Mouse (Mus musculus): ENCODE results near the gene Ptprq. TPM values are rescaled to one million over a fixed set of nuclear protein-coding genes. Genes with fewer than 3 reads are reported as not detected.

The Ptprq gene
- polyA plus RNA-seq, 1 experiment = not detected

DNA sequence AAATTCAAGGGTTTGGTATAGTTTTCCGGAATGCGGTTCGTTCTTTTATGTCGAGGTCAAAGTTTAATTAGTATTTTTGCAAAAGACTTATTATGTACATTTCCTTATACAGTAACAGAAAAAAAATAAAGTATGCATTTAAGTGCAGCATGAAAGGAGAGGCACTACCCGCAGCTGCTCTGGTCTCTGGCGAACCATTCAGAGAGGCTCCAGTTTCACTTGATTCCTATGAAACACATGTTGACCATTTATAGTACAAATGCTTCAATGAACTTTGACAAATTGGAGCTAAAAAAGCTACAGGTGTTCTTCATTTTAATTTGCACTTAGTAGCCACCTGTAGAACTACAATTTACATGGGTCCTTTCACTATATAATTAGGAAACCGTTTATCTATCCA is 205.1 kb downstream of the Ptprq start:
- Histone ChIP-seq H3K27me3 (ENCODE audit: control insufficient read depth) (no peaks in the 10 kb centered on the region), H3K36me3 (ENCODE audit: control insufficient read depth) (no peaks in the 10 kb centered on the region), H3K4me3 (replicated peaks) (no peak overlapping the region), H3K9me3 (ENCODE audit: control insufficient read depth, low read length) (peaks cover 4% of the 10 kb centered on the region; the same call in 1 of the 2 replicates), H3K4me1 (ENCODE audit: control insufficient read depth) (no peaks in the 10 kb centered on the region)
- no peak for TF ChIP-seq GATA1 (IDR thresholded peaks at IDR 0.05; ENCODE audit: low read length)
- TF ChIP-seq TAL1 (IDR thresholded peaks at IDR 0.05; ENCODE audit: low read length) = no peak

DNA sequence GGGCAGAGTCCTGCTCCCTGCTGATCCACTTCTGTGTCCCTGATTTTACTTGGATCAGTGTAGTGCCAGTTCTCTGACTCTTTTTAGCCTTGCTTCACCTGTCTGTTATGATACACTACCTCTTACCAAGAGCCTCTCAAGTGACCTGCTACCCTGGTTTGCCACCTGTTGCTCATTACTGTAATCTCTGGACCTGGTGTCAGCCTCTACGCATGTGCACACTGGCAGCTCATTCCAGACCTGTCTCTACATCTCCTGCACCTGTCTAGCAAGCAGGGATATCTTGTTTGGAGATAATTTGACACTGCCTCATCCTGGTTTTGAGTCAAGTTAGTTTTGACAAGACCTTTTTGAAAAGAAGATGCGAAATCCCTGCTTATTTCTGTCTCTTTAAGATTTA is 213.5 kb downstream of the Ptprq start:
- no peaks in the 10 kb centered on the region for H3K36me3 ChIP-seq (ENCODE audit: control insufficient read depth)
- no peaks in the 10 kb centered on the region for H3K27me3 ChIP-seq (ENCODE audit: control insufficient read depth)
- no peak overlapping the region for H3K4me3 ChIP-seq (replicated peaks)
- no peaks in the 10 kb centered on the region for H3K9me3 ChIP-seq (ENCODE audit: control insufficient read depth, low read length)
- TF ChIP-seq GATA1 (IDR thresholded peaks at IDR 0.05; ENCODE audit: low read length) = no peak
- no peak for TF ChIP-seq TAL1 (IDR thresholded peaks at IDR 0.05; ENCODE audit: low read length)
- H3K4me1 ChIP-seq (ENCODE audit: control insufficient read depth) = no peaks in the 10 kb centered on the region

DNA sequence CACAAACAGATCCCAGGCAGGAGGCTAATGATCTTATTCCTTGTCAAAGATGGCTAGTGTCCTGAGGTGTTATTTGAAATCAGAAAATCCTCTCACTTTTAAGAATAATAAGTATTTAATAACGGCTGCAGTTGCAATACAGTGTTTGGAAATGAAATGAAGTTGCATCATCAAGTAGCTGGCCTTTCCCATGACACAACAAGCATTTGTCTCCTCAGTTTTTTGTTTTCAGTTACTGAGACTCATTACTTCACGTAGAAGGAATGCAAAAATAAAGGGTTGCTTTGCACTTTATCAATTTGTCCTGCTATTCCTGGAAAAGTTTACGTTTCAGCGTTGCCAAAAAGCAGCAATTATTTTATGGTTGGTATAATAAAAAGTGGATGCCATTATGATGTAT is 216.4 kb downstream of the Ptprq start:
- Histone ChIP-seq H3K27me3 (ENCODE audit: control insufficient read depth) (no peaks in the 10 kb centered on the region), H3K4me1 (ENCODE audit: control insufficient read depth) (no peaks in the 10 kb centered on the region), H3K9me3 (ENCODE audit: control insufficient read depth, low read length) (no peaks in the 10 kb centered on the region; the same call in 1 of the 2 replicates), H3K36me3 (ENCODE audit: control insufficient read depth) (no peaks in the 10 kb centered on the region), H3K4me3 (replicated peaks) (no peak overlapping the region)
- TF ChIP-seq GATA1 (IDR thresholded peaks at IDR 0.05; ENCODE audit: low read length) (no peak), TAL1 (IDR thresholded peaks at IDR 0.05; ENCODE audit: low read length) (no peak)

DNA sequence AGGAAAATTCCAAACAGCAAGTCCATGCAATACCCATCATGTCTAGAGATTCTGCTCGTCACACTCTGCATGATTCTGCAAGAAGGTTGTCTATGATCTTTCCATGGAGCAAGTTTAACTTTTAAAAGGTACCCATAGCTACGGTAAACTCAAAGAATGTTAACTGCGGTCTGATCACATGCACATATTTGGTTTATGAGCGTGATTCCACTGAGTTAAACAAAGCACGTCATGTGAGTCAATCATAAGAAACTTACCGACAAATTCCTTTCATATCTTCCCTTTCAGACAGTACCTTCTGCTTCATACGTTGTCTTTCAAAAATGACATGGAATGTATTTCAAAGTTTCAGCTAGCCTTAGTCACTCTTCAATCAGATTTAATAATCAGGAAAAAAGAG is 217.7 kb downstream of the Ptprq start:
- H3K4me1 ChIP-seq (ENCODE audit: control insufficient read depth) = no peaks in the 10 kb centered on the region
- TF ChIP-seq GATA1 (IDR thresholded peaks at IDR 0.05; ENCODE audit: low read length) (no peak), TAL1 (IDR thresholded peaks at IDR 0.05; ENCODE audit: low read length) (no peak)
- no peaks in the 10 kb centered on the region for H3K27me3 ChIP-seq (ENCODE audit: control insufficient read depth)
- H3K4me3 ChIP-seq (replicated peaks) = no peak overlapping the region
- H3K9me3 ChIP-seq (ENCODE audit: control insufficient read depth, low read length) = no peaks in the 10 kb centered on the region; the same call in 1 of the 2 replicates
- H3K36me3 ChIP-seq (ENCODE audit: control insufficient read depth) = no peaks in the 10 kb centered on the region

GRCm38 (mm10) chr10:107499656-107500055 is 220.2 kb downstream of the Ptprq start:
- H3K36me3 ChIP-seq (ENCODE audit: control insufficient read depth) = no peaks in the 10 kb centered on the region
- no peaks in the 10 kb centered on the region for H3K4me1 ChIP-seq (ENCODE audit: control insufficient read depth)
- H3K9me3 ChIP-seq (ENCODE audit: control insufficient read depth, low read length) = no peaks in the 10 kb centered on the region; the same call in 1 of the 2 replicates
- no peak overlapping the region for H3K4me3 ChIP-seq (replicated peaks)
- H3K27me3 ChIP-seq (ENCODE audit: control insufficient read depth) = no peaks in the 10 kb centered on the region
- TF ChIP-seq TAL1 (IDR thresholded peaks at IDR 0.05; ENCODE audit: low read length) = no peak
- TF ChIP-seq GATA1 (IDR thresholded peaks at IDR 0.05; ENCODE audit: low read length) = no peak

DNA sequence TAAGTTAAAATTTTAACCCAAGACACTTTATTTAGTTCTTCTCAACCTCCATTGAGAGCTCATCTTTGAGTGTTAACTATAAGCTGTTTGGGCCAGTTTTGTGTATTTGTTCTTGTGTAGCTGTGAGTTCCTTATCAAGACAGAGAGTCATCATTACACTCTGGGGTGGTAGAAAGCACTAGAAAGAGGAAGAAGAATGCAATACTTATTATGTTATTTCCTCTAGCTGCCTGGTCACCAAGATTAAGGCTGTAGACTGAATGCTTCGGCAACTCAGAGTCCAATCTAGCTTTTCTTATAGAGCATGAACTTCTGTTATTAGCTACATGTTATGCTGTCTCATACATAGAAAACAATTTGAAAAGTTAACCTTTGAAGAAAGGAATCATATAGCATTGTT is 223.4 kb downstream of the Ptprq start:
- TF ChIP-seq GATA1 (IDR thresholded peaks at IDR 0.05; ENCODE audit: low read length) = no peak
- no peak for TF ChIP-seq TAL1 (IDR thresholded peaks at IDR 0.05; ENCODE audit: low read length)
- peaks cover 4% of the 10 kb centered on the region; the same call in 1 of the 2 replicates for H3K9me3 ChIP-seq (ENCODE audit: control insufficient read depth, low read length)

DNA sequence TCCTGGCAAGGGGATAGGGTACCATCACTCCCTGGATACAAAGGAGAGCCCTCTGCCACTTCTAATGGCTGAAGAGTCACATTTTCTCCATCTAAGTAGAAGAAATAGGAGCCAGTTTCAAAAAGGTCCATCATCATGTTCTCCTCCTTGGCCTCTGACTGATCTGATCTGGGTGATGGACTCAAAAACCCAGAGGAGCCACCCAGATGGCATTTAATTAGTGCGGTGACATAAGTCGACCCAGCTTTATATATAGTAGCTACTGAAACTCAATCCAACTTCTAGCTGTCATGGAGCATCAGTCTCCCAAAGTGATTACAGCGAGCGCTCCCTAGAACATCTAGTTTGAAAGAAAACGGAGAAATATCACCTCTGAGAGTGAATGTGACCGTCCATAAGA is 225.3 kb downstream of the Ptprq start, which contains the start of gene Myf6:
Gene Myf6, minus strand, starts transcription at position 170 of the 400 bp plus-strand sequence.
- TF ChIP-seq GATA1 (IDR thresholded peaks at IDR 0.05; ENCODE audit: low read length) (no peak), TAL1 (IDR thresholded peaks at IDR 0.05; ENCODE audit: low read length) (no peak)
- H3K4me3 ChIP-seq (replicated peaks) = no peak within 1 kb of the TSS
- H3K9me3 ChIP-seq (ENCODE audit: control insufficient read depth, low read length) = peaks cover 4% of the 10 kb centered on the region; the same call in 1 of the 2 replicates
- H3K4me1 ChIP-seq (ENCODE audit: control insufficient read depth) = no peaks in the 10 kb centered on the region
- no peaks in the 10 kb centered on the region for H3K27me3 ChIP-seq (ENCODE audit: control insufficient read depth)
- no peaks in the 10 kb centered on the region for H3K36me3 ChIP-seq (ENCODE audit: control insufficient read depth)

More for the DNA sequence above, 223.4 kb downstream of the Ptprq start:
- H3K36me3 ChIP-seq (ENCODE audit: control insufficient read depth) = no peaks in the 10 kb centered on the region
- H3K4me1 ChIP-seq (ENCODE audit: control insufficient read depth) = no peaks in the 10 kb centered on the region
- no peak overlapping the region for H3K4me3 ChIP-seq (replicated peaks)
- no peaks in the 10 kb centered on the region for H3K27me3 ChIP-seq (ENCODE audit: control insufficient read depth)

DNA sequence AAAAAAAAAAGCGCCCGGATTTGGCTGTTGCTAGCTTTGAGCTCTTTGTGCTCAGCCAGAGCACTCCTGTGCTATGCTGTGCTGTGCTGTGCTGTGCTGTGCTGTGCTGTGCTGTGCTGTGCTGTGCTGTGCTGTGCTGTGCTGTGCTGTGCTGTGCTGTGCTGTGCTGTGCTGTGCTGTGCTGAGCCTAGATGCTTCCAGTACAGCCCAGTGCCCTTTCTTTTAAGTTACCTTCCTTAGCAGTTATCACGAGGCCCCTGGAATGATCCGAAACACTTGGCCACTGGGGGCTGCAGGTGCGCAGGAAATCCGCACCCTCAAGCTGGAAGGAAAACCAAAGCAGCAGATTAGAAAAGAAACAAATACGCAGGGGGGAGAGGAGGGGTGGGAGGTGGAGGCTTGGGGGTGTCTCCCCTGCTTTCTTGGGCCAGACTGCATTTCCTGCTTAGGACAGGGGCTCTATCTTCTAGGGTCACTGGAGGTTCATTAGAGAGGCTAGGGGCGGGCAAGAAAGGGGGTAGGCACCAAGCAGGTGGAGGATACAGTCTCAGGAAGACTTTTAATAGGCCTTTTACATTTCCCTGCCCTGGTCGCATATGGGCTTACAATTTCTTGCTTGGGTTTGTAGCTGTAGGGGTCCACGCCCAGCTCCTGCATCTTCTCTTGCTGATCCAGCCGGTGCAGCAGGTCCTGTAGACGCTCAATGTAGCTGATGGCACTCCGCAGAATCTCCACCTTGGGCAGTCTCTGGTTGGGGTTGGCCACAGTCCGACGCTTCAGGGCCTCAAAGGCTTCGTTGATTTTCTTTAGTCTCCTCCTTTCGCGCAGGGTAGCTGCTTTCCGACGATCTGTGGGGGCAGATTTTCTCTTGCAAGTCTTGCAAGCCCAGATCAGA is 226.0 kb downstream of the Ptprq start:
- H3K4me1 ChIP-seq (ENCODE audit: control insufficient read depth) = no peaks in the 10 kb centered on the region
- no peaks in the 10 kb centered on the region for H3K36me3 ChIP-seq (ENCODE audit: control insufficient read depth)
- TF ChIP-seq GATA1 (IDR thresholded peaks at IDR 0.05; ENCODE audit: low read length) (no peak), TAL1 (IDR thresholded peaks at IDR 0.05; ENCODE audit: low read length) (no peak)
- H3K4me3 ChIP-seq (replicated peaks) = no peak overlapping the region
- peaks cover 4% of the 10 kb centered on the region; the same call in 1 of the 2 replicates for H3K9me3 ChIP-seq (ENCODE audit: control insufficient read depth, low read length)
- H3K27me3 ChIP-seq (ENCODE audit: control insufficient read depth) = no peaks in the 10 kb centered on the region

- no peak overlapping the region for H3K4me3 ChIP-seq (replicated peaks)
- TF ChIP-seq TAL1 (IDR thresholded peaks at IDR 0.05; ENCODE audit: low read length) = no peak
- no peak for TF ChIP-seq GATA1 (IDR thresholded peaks at IDR 0.05; ENCODE audit: low read length)
- H3K36me3 ChIP-seq (ENCODE audit: control insufficient read depth) = no peaks in the 10 kb centered on the region
- peaks cover 4% of the 10 kb centered on the region; the same call in 1 of the 2 replicates for H3K9me3 ChIP-seq (ENCODE audit: control insufficient read depth, low read length)
- no peaks in the 10 kb centered on the region for H3K27me3 ChIP-seq (ENCODE audit: control insufficient read depth)
- H3K4me1 ChIP-seq (ENCODE audit: control insufficient read depth) = no peaks in the 10 kb centered on the region
Observed at GRCm38 (mm10) chr10:107492867-107493579, 226.8 kb downstream of the Ptprq start.

All from erythroblast, embryonic 14.5 days (primary cell).